Mouse (Mus musculus) liver, embryonic 14.5 days (tissue): ENCODE measurements around the gene Morn1. TPM values are rescaled to one million over a fixed set of nuclear protein-coding genes. Genes with fewer than 3 reads are reported as not detected.

Experiments used
- ATAC-seq: fragments of 200-750 bp; cut with Nextera tagmentation; 2 replicates; pipeline ENCODE4 v1.8.0; 2017; ENCODE audit warnings: moderate number of reproducible peaks, mild to moderate bottlenecking, moderate library complexity; ENCODE audit not compliant: insufficient read depth
- DNase-seq, 3 experiments: peaks; one replicate each; pipeline ENCODE4 v3.0.0-alpha.2; 2012 to 2013; ENCODE audit warnings: low read depth in 3 of 3, low spot score in 3 of 3
- H3K27ac ChIP-seq: fragments of 300-500 bp; sonication (generic); 2 replicates; pipeline ENCODE4 v1.5.1; 2014; ENCODE audit warnings: moderate library complexity, mild to moderate bottlenecking, control low read depth, inconsistent platforms
- H3K27me3 ChIP-seq: fragments of 300-500 bp; sonication (generic); 2 replicates; pipeline ENCODE4 v1.6.1; 2014; ENCODE audit warnings: mild to moderate bottlenecking, low read length, moderate library complexity; ENCODE audit not compliant: control insufficient read depth, insufficient read depth
- H3K36me3 ChIP-seq: fragments of 300-500 bp; sonication (generic); replicated peaks from 2 replicates; pipeline ENCODE4 v1.6.1; 2014; ENCODE audit warnings: low read depth; ENCODE audit not compliant: control insufficient read depth, insufficient read depth
- H3K4me1 ChIP-seq, 2 experiments: fragments of 200-500 bp in 1 of 2; fragments of 300-500 bp in 1 of 2; sonication (generic) in 1 of 2; replicated peaks; 2 replicates each; pipeline ENCODE4 v1.6.1; 2012 to 2014; ENCODE audit warnings: antibody characterized with exemption in 1 of 2, inconsistent platforms in 1 of 2, low read length in 1 of 2; ENCODE audit not compliant: control insufficient read depth in 2 of 2, insufficient read depth in 2 of 2
- H3K4me2 ChIP-seq: fragments of 300-500 bp; sonication (generic); 2 replicates; pipeline ENCODE4 v1.6.1; 2014; ENCODE audit warnings: low read depth, mild to moderate bottlenecking, control low read depth, moderate library complexity
- H3K4me3 ChIP-seq, 2 experiments: fragments of 200-500 bp in 1 of 2; fragments of 300-500 bp in 1 of 2; sonication (generic) in 1 of 2; 2 replicates each; pipeline ENCODE4 v1.5.1; 2012 to 2014; ENCODE audit warnings: low read depth in 2 of 2, low read length in 2 of 2, mild to moderate bottlenecking in 2 of 2, control low read depth in 1 of 2, inconsistent platforms in 1 of 2, moderate library complexity in 1 of 2; ENCODE audit not compliant: insufficient read depth in 1 of 2
- H3K9ac ChIP-seq: fragments of 300-500 bp; sonication (generic); replicated peaks from 2 replicates; pipeline ENCODE4 v1.6.1; 2014; ENCODE audit warnings: mild to moderate bottlenecking, control low read depth, moderate library complexity
- H3K9me3 ChIP-seq: fragments of 300-500 bp; sonication (generic); 2 replicates; pipeline ENCODE4 v1.6.1; 2016; ENCODE audit warnings: low read length, mixed read lengths; ENCODE audit not compliant: control insufficient read depth
- CTCF ChIP-seq: IDR thresholded peaks from 2 replicates; pipeline ENCODE4 v1.5.1; 2016; ENCODE audit warnings: antibody characterized with exemption, low read depth, control low read depth
- EP300 ChIP-seq: IDR thresholded peaks from 2 replicates; pipeline ENCODE4 v1.6.1; 2016; ENCODE audit warnings: antibody characterized with exemption, low read depth
- WGBS: fragments of 180-500 bp; shearing (Covaris S2); extraction: QIAGEN DNeasy Blood & Tissue Kit; methylation state at CpG from one replicate; pipeline ENCODE4 v1.1.7; 2014; ENCODE audit not compliant: insufficient replicate concordance; 5-methylcytosine and 5-hydroxymethylcytosine counted together
- polyA plus RNA-seq, 2 experiments: library from polyadenylated mRNA; depleted of rRNA in 1 of 2; stranded (reverse) in 1 of 2; unstranded in 1 of 2; fragments of >200 nt; fragmentation: Nextera tagmentation in 1 of 2; extraction: Ambion mirVana in 1 of 2; gene quantifications; 2 replicates each; pipeline versions ENCODE4 v1.2.1 to v1.2.3; 2012 to 2014

Gene Morn1
- polyA plus RNA-seq, 2 experiments, result 0.85 to 1.1 TPM

- Histone ChIP-seq H3K9me3 (no peaks in the 10 kb centered on the region), H3K4me3 (no peak overlapping the region), H3K4me1 (peaks cover 7 to 13% of the 10 kb centered on the region in 2 experiments; a peak in 3 of 4 replicates), H3K27ac (no peak overlapping the region), H3K27me3 (no peaks in the 10 kb centered on the region), H3K36me3 (peaks cover 40% of the 10 kb centered on the region), H3K9ac (no peak overlapping the region), H3K4me2 (no peak overlapping the region)
- WGBS, result 82% methylated on average over 6 of the region's 6 CpGs
- no peak for ATAC-seq
- no peak for TF ChIP-seq EP300
- peak; percentile 63 for TF ChIP-seq CTCF
- no peak for DNase-seq
Measured at GRCm38 (mm10) chr4:155069191-155069590, 17.2 kb upstream of the Morn1 start.

- peaks cover 48% of the 10 kb centered on the region for H3K36me3 ChIP-seq
- TF ChIP-seq CTCF, result no peak
- no peak for TF ChIP-seq EP300
- 79% methylated on average over 13 of the region's 13 CpGs for WGBS
Measured at GRCm38 (mm10) chr4:155070199-155070598, 16.2 kb upstream of the Morn1 start.

GRCm38 (mm10) chr4:155070921-155071320, 15.5 kb upstream of the Morn1 start:
- 87% methylated on average over 5 of the region's 5 CpGs for WGBS
- Histone ChIP-seq H3K4me1 (peaks cover 7 to 13% of the 10 kb centered on the region in 2 experiments; a peak in 3 of 4 replicates), H3K9me3 (no peaks in the 10 kb centered on the region), H3K9ac (no peak overlapping the region), H3K36me3 (peaks cover 56% of the 10 kb centered on the region), H3K27ac (no peak overlapping the region), H3K27me3 (no peaks in the 10 kb centered on the region), H3K4me3 (no peak overlapping the region), H3K4me2 (no peak overlapping the region)
- TF ChIP-seq EP300, result no peak
- no peak for TF ChIP-seq CTCF
- ATAC-seq (no peak), DNase-seq (no peak)

More at GRCm38 (mm10) chr4:155070199-155070598, 16.2 kb upstream of the Morn1 start:
- Histone ChIP-seq H3K27me3 (no peaks in the 10 kb centered on the region), H3K9ac (no peak overlapping the region), H3K9me3 (no peaks in the 10 kb centered on the region), H3K27ac (no peak overlapping the region), H3K4me3 (no peak overlapping the region), H3K4me1 (peaks cover 7 to 13% of the 10 kb centered on the region in 2 experiments; a peak in 3 of 4 replicates), H3K4me2 (no peak overlapping the region)
- no peak for DNase-seq
- no peak for ATAC-seq

DNA sequence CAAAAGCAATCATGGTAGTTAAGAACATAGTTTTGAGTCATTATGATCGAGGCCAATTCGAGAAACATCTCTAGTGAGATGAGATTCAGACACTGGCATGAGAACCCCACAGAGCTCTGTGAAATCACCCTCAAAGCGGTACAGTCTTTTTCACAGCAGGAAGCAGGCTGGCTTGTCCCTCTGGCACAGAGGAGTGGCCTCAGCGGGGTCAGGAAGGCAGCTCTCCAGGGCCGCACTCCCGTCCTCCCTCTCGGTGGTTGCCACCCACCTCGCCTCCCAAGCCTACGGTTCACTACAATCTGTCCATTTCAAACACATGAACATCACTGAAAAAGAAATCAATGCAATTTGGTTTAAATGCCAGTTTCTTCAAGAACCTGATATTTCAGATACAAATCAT, 12.0 kb upstream of the Morn1 start:
- ATAC-seq (no peak), DNase-seq (no peak)
- WGBS, result 85% methylated on average over 9 of the region's 9 CpGs
- Histone ChIP-seq H3K27ac (no peak overlapping the region), H3K9ac (no peak overlapping the region), H3K9me3 (no peaks in the 10 kb centered on the region), H3K27me3 (no peaks in the 10 kb centered on the region), H3K4me1 (no peaks in the 10 kb centered on the region), H3K4me2 (no peak overlapping the region), H3K4me3 (no peak overlapping the region), H3K36me3 (peaks cover 80% of the 10 kb centered on the region)
- TF ChIP-seq CTCF (no peak), EP300 (no peak)

- TF ChIP-seq CTCF (0 out of 2 replicates have a peak, but pooled peaks have one; percentile 16), EP300 (no peak)
- DNase-seq (no peak), ATAC-seq (no peak)
- no peaks in the 10 kb centered on the region for H3K4me1 ChIP-seq
- H3K9ac ChIP-seq, result no peak overlapping the region
- H3K4me2 ChIP-seq, result no peak overlapping the region
- no peak overlapping the region for H3K27ac ChIP-seq
- no peaks in the 10 kb centered on the region for H3K9me3 ChIP-seq
- peaks cover 84% of the 10 kb centered on the region for H3K36me3 ChIP-seq
- H3K4me3 ChIP-seq, result no peak overlapping the region
- no peaks in the 10 kb centered on the region for H3K27me3 ChIP-seq
- 85% methylated on average over 9 of the region's 9 CpGs for WGBS
Measured at GRCm38 (mm10) chr4:155075137-155075536, 11.2 kb upstream of the Morn1 start.
